Mouse (Mus musculus) embryonic facial prominence, embryonic 14.5 days (tissue): ENCODE measurements around the gene Lrrtm1. TPM values are rescaled to one million over a fixed set of nuclear protein-coding genes. Genes with fewer than 3 reads are reported as not detected.

ENCODE experiments used
- ATAC-seq: fragments of 200-750 bp; cut with Nextera tagmentation; 2 replicates; pipeline ENCODE4 v1.8.0; 2017; ENCODE audit warnings: low read depth, moderate number of reproducible peaks, moderate TSS enrichment
- DNase-seq: peaks from one replicate; pipeline ENCODE4 v3.0.0-alpha.2; 2015; ENCODE audit warnings: low spot score
- H3K27ac ChIP-seq: fragments of 300-500 bp; sonication (generic); replicated peaks from 2 replicates; pipeline ENCODE4 v1.5.1; 2014; ENCODE audit warnings: low read depth, mild to moderate bottlenecking, low read length, moderate library complexity
- H3K27me3 ChIP-seq: fragments of 300-500 bp; sonication (generic); replicated peaks from 2 replicates; pipeline ENCODE4 v1.6.1; 2014; ENCODE audit warnings: low read length; ENCODE audit not compliant: control insufficient read depth, insufficient read depth
- H3K36me3 ChIP-seq: fragments of 300-500 bp; sonication (generic); 2 replicates; pipeline ENCODE4 v1.6.1; 2014; ENCODE audit warnings: low read length, mixed read lengths; ENCODE audit not compliant: control insufficient read depth, insufficient read depth
- H3K4me1 ChIP-seq: fragments of 300-500 bp; sonication (generic); 2 replicates; pipeline ENCODE4 v1.6.1; 2014; ENCODE audit warnings: antibody characterized with exemption, low read length; ENCODE audit not compliant: control insufficient read depth, insufficient read depth
- H3K4me2 ChIP-seq: fragments of 300-500 bp; sonication (generic); 2 replicates; pipeline ENCODE4 v1.6.1; 2014; ENCODE audit warnings: low read depth, mild to moderate bottlenecking, low read length, moderate library complexity, mixed read lengths
- H3K4me3 ChIP-seq: fragments of 300-500 bp; sonication (generic); 2 replicates; pipeline ENCODE4 v1.5.1; 2014; ENCODE audit warnings: low read depth, mild to moderate bottlenecking, low read length
- H3K9ac ChIP-seq: fragments of 300-500 bp; sonication (generic); 2 replicates; pipeline ENCODE4 v1.6.1; 2014; ENCODE audit warnings: low read depth, mild to moderate bottlenecking, low read length, moderate library complexity, mixed read lengths
- H3K9me3 ChIP-seq: fragments of 300-500 bp; sonication (generic); 2 replicates; pipeline ENCODE4 v1.6.1; 2016; ENCODE audit warnings: low read length; ENCODE audit not compliant: control insufficient read depth
- WGBS: fragments of 180-500 bp; shearing (Covaris S2); extraction: QIAGEN DNeasy Blood & Tissue Kit; methylation state at CpG from one replicate; pipeline ENCODE4 v1.1.7; 2014; 5-methylcytosine and 5-hydroxymethylcytosine counted together
- polyA plus RNA-seq: library from polyadenylated mRNA; unstranded; fragments of >200 nt; fragmentation: Nextera tagmentation; extraction: Ambion mirVana; gene quantifications from 2 replicates; pipeline ENCODE4 v1.2.1, GENCODE M21; 2014

The Lrrtm1 gene
- polyA plus RNA-seq, 1 experiment from 2014 or later = 8.9 TPM

DNA sequence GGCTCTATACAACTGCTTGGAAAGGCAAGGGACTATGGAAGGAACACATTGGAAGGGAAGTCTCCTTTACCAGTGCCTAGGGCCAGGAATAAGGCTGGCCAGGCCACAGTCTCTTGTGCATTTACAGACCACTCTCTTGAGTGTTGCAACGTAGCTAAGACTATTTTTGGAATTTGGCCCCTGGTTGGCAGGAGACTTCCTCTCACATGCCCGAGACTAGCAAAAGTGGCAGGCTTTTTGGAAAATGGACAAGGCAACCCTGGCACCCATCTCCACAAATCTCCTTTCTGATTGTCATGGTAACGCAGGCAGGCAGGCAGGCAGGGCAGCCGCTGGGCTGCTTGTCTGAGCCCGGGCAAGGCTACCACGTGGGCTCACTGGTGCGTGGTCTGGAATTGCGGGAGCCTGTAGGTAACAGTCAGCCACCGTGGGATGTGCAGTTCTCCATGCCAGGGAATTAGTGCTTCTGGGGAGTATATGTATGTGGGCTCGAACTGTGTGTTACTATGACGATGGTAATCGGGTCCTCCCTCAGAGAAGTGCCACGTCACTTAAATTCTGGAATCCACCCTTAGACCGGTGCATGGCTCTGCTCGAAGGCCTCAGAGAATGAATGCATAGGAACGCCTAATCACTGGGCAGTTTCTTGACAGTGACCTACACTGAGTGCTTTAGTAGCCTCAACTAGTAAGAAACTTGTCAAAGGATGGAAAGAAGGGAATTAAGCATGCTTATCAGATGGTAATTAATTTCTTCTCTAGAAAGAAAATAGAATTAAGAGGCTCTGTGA is 19.4 kb upstream of the Lrrtm1 start:
- H3K36me3 ChIP-seq = no peaks in the 10 kb centered on the region

DNA sequence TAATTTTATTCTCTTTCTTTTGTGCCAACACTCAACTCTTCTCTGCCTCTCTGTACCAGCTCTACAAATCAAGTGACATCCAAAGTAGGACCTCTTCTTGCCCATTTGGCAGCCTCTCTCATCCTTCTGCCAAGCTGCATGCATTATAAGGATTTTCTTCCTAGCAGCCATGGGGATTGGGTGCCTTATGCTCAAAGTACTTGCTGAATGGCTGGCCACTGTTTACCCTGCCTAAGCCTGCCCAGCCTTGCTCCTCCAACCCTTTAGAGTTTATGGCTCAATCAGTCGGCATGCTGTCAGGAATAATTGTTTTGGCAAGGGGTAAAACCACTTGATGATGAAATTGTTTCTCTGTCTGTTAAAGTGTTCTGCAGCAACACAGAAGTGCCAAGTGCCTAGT is 2.1 kb upstream of the Lrrtm1 start:
- WGBS = 36% methylated on average over 1 of the region's 1 CpGs
- Histone ChIP-seq H3K4me3 (no peak overlapping the region), H3K9me3 (no peaks in the 10 kb centered on the region), H3K27ac (no peak overlapping the region), H3K4me1 (no peaks in the 10 kb centered on the region), H3K27me3 (peaks cover 27% of the 10 kb centered on the region), H3K4me2 (no peak overlapping the region), H3K9ac (no peak overlapping the region), H3K36me3 (no peaks in the 10 kb centered on the region)
- ATAC-seq (no peak), DNase-seq (no peak)

More for the DNA sequence above, 19.4 kb upstream of the Lrrtm1 start:
- WGBS = 67% methylated on average over 16 of the region's 16 CpGs
- Histone ChIP-seq H3K9ac (no peak overlapping the region), H3K9me3 (no peaks in the 10 kb centered on the region), H3K27me3 (no peaks in the 10 kb centered on the region), H3K4me1 (no peaks in the 10 kb centered on the region), H3K27ac (no peak overlapping the region), H3K4me3 (no peak overlapping the region), H3K4me2 (no peak overlapping the region)
- DNase-seq (no peak), ATAC-seq (no peak; the same call in 1 of the 2 replicates)

DNA sequence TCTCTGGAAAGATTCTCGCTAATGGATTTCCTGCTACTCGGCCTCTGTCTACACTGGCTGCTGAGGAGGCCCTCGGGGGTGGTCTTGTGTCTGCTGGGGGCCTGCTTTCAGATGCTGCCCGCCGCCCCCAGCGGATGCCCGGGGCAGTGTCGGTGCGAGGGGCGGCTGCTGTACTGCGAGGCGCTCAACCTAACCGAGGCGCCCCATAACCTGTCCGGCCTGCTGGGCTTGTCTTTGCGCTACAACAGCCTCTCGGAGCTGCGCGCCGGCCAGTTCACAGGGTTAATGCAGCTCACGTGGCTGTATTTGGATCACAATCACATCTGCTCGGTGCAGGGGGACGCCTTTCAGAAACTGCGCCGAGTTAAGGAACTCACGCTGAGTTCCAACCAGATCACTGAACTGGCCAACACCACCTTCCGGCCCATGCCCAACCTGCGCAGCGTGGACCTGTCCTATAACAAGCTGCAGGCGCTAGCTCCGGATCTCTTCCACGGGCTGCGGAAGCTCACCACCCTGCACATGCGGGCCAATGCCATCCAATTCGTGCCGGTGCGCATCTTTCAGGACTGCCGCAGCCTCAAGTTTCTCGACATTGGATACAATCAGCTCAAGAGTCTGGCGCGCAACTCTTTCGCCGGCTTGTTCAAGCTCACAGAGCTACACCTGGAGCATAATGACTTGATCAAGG is 1.2 kb downstream of the Lrrtm1 start:
- under 1% methylated on average over 43 of the region's 43 CpGs for WGBS
- peak overlapping the region; percentile 57 for H3K4me3 ChIP-seq
- H3K4me1 ChIP-seq = no peaks in the 10 kb centered on the region
- peak overlapping the region; percentile 68 for H3K9ac ChIP-seq
- DNase-seq (peak; percentile 46), ATAC-seq (peak; percentile 54)
- H3K27ac ChIP-seq = no peak overlapping the region
- peaks cover 37% of the 10 kb centered on the region for H3K27me3 ChIP-seq
- peak overlapping the region; percentile 98 for H3K4me2 ChIP-seq
- H3K9me3 ChIP-seq = no peaks in the 10 kb centered on the region
- no peaks in the 10 kb centered on the region for H3K36me3 ChIP-seq

DNA sequence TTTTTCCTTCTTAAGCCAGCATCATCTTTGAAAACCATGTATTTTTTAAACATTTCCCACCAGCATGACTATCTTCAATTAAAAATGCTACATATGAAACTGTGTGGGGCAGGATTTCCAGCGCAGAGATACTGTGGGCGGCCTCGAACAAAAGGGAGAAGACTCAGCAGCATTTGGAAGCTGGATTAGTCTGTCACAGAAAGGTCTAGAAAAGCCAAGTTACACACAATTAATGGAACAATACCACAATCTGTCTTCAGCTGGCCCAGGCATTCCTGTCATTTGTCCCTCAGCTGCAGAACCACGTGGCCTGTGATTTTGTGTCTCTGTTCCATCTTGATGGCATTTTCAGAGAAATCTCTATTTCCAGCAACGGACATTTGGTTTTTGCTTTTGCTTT is 11.0 kb downstream of the Lrrtm1 start:
- H3K36me3 ChIP-seq = no peaks in the 10 kb centered on the region
- H3K9me3 ChIP-seq = no peaks in the 10 kb centered on the region
- ATAC-seq (no peak), DNase-seq (no peak)
- WGBS = 81% methylated on average over 5 of the region's 5 CpGs
- H3K9ac ChIP-seq = no peak overlapping the region
- no peak overlapping the region for H3K27ac ChIP-seq
- no peak overlapping the region for H3K4me2 ChIP-seq
- H3K4me1 ChIP-seq = no peaks in the 10 kb centered on the region
- H3K4me3 ChIP-seq = no peak overlapping the region
- no peaks in the 10 kb centered on the region for H3K27me3 ChIP-seq

DNA sequence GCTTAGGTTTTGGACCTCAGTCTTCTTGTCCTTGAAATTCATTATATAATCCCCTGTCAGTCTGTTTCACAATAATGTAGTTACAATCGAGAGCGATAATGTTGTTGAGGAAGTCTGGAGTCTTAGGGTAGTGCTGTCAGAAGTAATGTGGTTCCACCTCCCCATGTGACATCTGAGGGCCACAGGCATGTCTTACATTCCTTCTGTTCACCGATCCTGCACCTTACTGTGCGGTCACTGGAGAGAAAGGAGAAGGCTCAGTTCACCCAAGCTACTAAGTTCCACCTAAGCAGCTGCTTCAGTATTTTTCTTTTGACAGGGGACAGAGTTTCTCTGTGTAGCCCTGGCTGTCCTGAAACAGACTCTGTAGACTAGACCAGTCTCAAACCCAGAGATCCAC is 13.9 kb downstream of the Lrrtm1 start:
- DNase-seq (no peak), ATAC-seq (no peak)
- Histone ChIP-seq H3K27me3 (no peaks in the 10 kb centered on the region), H3K27ac (no peak overlapping the region), H3K9me3 (no peaks in the 10 kb centered on the region), H3K36me3 (no peaks in the 10 kb centered on the region), H3K4me2 (no peak overlapping the region), H3K4me3 (no peak overlapping the region), H3K9ac (no peak overlapping the region), H3K4me1 (no peaks in the 10 kb centered on the region)
- 77% methylated on average over 4 of the region's 4 CpGs for WGBS

DNA sequence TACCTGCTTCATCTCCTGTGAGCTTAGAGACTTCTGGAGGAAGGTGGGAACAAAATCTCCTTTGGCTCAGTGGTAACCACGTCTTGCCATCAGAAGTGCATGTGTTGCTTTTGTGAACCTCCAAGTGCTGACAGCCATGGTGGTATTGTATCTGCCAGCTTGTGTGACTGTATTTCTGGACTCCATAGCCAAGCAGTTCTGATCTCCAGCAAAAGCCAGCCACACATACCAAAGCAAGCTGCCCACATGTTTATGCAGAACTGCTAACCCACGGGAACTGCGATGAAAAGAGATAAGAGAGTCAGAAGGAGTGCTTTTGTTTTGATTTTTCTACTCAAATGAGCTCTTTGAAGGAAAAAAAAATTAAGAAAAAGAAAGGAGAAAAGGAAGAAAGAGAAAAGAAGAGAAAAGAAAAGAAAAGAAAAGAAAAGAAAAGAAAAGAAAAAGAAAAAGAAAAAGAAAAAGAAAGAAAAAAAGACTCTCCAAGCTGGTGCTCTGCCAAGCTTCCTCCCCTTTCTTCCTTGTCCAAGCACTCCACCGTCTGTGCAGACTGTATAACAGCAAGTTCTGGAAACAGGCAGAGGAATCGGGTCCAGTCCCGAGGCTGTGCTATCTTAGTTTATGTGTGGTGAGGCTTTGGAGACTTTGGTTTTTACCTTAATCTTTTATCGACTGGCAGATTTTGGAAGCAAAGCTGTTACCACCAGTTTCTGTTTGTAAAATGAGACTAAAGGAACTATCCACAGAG is 15.0 kb downstream of the Lrrtm1 start:
- 39% methylated on average over 7 of the region's 7 CpGs for WGBS
- Histone ChIP-seq H3K9me3 (no peaks in the 10 kb centered on the region), H3K4me3 (no peak overlapping the region), H3K4me1 (no peaks in the 10 kb centered on the region), H3K4me2 (no peak overlapping the region), H3K9ac (no peak overlapping the region), H3K36me3 (no peaks in the 10 kb centered on the region), H3K27me3 (no peaks in the 10 kb centered on the region), H3K27ac (no peak overlapping the region)
- DNase-seq (peak; percentile 76), ATAC-seq (no peak)

DNA sequence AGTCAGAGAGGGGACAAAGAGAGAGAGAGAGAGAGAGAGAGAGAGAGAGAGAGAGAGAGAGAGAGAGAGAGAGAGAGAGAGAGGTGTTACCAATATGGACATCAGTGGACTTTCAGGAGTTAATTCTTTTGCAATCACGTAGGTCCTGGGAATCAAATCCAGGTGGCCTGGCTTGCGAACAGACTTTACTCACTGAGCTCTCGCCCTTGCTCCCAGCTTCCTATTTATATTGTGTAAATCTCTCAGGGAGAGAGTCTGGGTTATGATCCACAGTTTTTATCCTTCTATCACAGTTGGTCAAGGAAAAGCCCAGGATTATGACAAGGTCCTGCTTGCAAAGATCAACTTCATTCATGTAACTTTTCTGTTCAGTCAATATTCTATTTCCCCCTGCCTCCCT is 22.7 kb downstream of the Lrrtm1 start:
- Histone ChIP-seq H3K4me1 (no peaks in the 10 kb centered on the region), H3K36me3 (no peaks in the 10 kb centered on the region), H3K9me3 (no peaks in the 10 kb centered on the region), H3K27me3 (no peaks in the 10 kb centered on the region), H3K27ac (no peak overlapping the region), H3K4me2 (no peak overlapping the region), H3K4me3 (no peak overlapping the region), H3K9ac (no peak overlapping the region)
- DNase-seq (peak; percentile 37), ATAC-seq (no peak)
- WGBS = 35% methylated on average over 3 of the region's 3 CpGs

DNA sequence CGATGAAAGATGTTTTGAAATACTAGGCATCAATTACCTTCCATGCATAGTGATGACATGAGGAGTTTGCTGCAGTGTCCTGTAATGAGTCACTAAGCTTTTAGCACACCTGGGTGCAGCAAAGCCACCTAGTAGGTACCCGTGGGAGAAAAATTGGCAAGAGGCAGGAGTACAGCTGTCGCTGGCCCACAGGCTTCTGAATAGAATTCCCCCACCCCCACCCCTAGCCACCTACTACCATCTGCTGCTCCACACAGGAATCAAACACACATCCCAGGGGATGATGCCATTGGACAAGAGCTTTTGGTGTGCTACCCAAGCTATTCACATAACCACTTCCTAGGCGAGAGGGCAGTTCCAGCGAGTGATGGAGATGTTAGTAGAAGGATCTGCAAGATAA is 36.3 kb downstream of the Lrrtm1 start:
- no peaks in the 10 kb centered on the region for H3K4me1 ChIP-seq
- WGBS = 86% methylated on average over 5 of the region's 5 CpGs
- ATAC-seq = peak; percentile 65; the same call in 1 of the 2 replicates

More for the DNA sequence above, 36.3 kb downstream of the Lrrtm1 start:
- DNase-seq = no peak
- Histone ChIP-seq H3K9ac (no peak overlapping the region), H3K36me3 (no peaks in the 10 kb centered on the region), H3K4me3 (no peak overlapping the region), H3K9me3 (no peaks in the 10 kb centered on the region), H3K4me2 (no peak overlapping the region), H3K27ac (no peak overlapping the region), H3K27me3 (no peaks in the 10 kb centered on the region)
